Mouse (Mus musculus): ENCODE data around the gene Grip2. TPM values are rescaled to one million over a fixed set of nuclear protein-coding genes. Genes with fewer than 3 reads are reported as not detected.

The Grip2 gene
- polyA plus RNA-seq, 1 experiment from 2014 or later = 7.8 TPM

- peaks cover 0 to 4% of the 10 kb centered on the region in 2 experiments; a peak in 1 of 4 replicates for H3K4me1 ChIP-seq (ENCODE audit: control insufficient read depth in 2 of 2, insufficient read depth in 2 of 2, low read length in 2 of 2)
- H3K9me3 ChIP-seq (ENCODE audit: control insufficient read depth, low read length) = no peaks in the 10 kb centered on the region
- peak overlapping the region; percentile 36 to 45 for H3K4me3 ChIP-seq (ENCODE audit: control insufficient read depth in 1 of 2, insufficient read depth in 1 of 2, low read depth in 1 of 2, low read length in 2 of 2)
- H3K4me2 ChIP-seq (ENCODE audit: low read length) = peak overlapping the region; percentile 76
- no peaks in the 10 kb centered on the region for H3K36me3 ChIP-seq (ENCODE audit: control insufficient read depth, insufficient read depth, low read length)
- H3K9ac ChIP-seq (ENCODE audit: low read length) = no peak overlapping the region
- H3K27me3 ChIP-seq (ENCODE audit: control insufficient read depth, insufficient read depth, low read length) = peaks cover 77% of the 10 kb centered on the region
- 5% methylated on average over 68 of the region's 69 CpGs for WGBS
- ATAC-seq (ENCODE audit: insufficient number of reproducible peaks, insufficient read depth, low FRiP score, low read depth) = no peak
- no peak overlapping the region for H3K27ac ChIP-seq (replicated peaks in 1 of 2; ENCODE audit: control insufficient read depth in 1 of 2, insufficient read depth in 1 of 2, low read depth in 2 of 2, low read length in 2 of 2)
These were observed 16.6 kb upstream of the Grip2 start for GRCm38 (mm10) chr6:91843628-91844153.

- Histone ChIP-seq H3K27me3 (ENCODE audit: control insufficient read depth, insufficient read depth, low read length) (peaks cover 83% of the 10 kb centered on the region), H3K9me3 (ENCODE audit: control insufficient read depth, low read length) (no peaks in the 10 kb centered on the region), H3K4me1 (ENCODE audit: control insufficient read depth in 2 of 2, insufficient read depth in 2 of 2, low read length in 2 of 2) (peaks cover 0 to 4% of the 10 kb centered on the region in 2 experiments; a peak in 1 of 4 replicates), H3K9ac (ENCODE audit: low read length) (no peak overlapping the region), H3K4me2 (ENCODE audit: low read length) (peak overlapping the region; percentile 76), H3K4me3 (ENCODE audit: control insufficient read depth in 1 of 2, insufficient read depth in 1 of 2, low read depth in 1 of 2, low read length in 2 of 2) (peak overlapping the region; percentile 36 to 45), H3K36me3 (ENCODE audit: control insufficient read depth, insufficient read depth, low read length) (no peaks in the 10 kb centered on the region), H3K27ac (replicated peaks in 1 of 2; ENCODE audit: control insufficient read depth in 1 of 2, insufficient read depth in 1 of 2, low read depth in 2 of 2, low read length in 2 of 2) (no peak overlapping the region)
- WGBS = 3% methylated on average over 38 of the region's 46 CpGs
- ATAC-seq (ENCODE audit: insufficient number of reproducible peaks, insufficient read depth, low FRiP score, low read depth) = no peak
These were observed 16.0 kb upstream of the Grip2 start for GRCm38 (mm10) chr6:91842897-91843627.

- peaks cover 64% of the 10 kb centered on the region for H3K27me3 ChIP-seq (ENCODE audit: control insufficient read depth, insufficient read depth, low read length)
- ATAC-seq (ENCODE audit: insufficient number of reproducible peaks, insufficient read depth, low FRiP score, low read depth) = no peak
- 12% methylated on average over 23 of the region's 23 CpGs for WGBS
These were observed 12.2 kb upstream of the Grip2 start for GRCm38 (mm10) chr6:91839010-91839871.

GRCm38 (mm10) chr6:91832863-91833440, 5.9 kb upstream of the Grip2 start:
- Histone ChIP-seq H3K4me2 (ENCODE audit: low read length) (no peak overlapping the region), H3K9me3 (ENCODE audit: control insufficient read depth, low read length) (no peaks in the 10 kb centered on the region), H3K27me3 (ENCODE audit: control insufficient read depth, insufficient read depth, low read length) (peaks cover 7% of the 10 kb centered on the region; the same call in 1 of the 2 replicates), H3K27ac (replicated peaks in 1 of 2; ENCODE audit: control insufficient read depth in 1 of 2, insufficient read depth in 1 of 2, low read depth in 2 of 2, low read length in 2 of 2) (no peak overlapping the region), H3K4me1 (ENCODE audit: control insufficient read depth in 2 of 2, insufficient read depth in 2 of 2, low read length in 2 of 2) (no peaks in the 10 kb centered on the region), H3K4me3 (ENCODE audit: control insufficient read depth in 1 of 2, insufficient read depth in 1 of 2, low read depth in 1 of 2, low read length in 2 of 2) (no peak overlapping the region), H3K9ac (ENCODE audit: low read length) (no peak overlapping the region), H3K36me3 (ENCODE audit: control insufficient read depth, insufficient read depth, low read length) (no peaks in the 10 kb centered on the region)
- ATAC-seq (ENCODE audit: insufficient number of reproducible peaks, insufficient read depth, low FRiP score, low read depth) = no peak
- WGBS = 58% methylated on average over 3 of the region's 3 CpGs

More at GRCm38 (mm10) chr6:91839010-91839871, 12.2 kb upstream of the Grip2 start:
- Histone ChIP-seq H3K36me3 (ENCODE audit: control insufficient read depth, insufficient read depth, low read length) (no peaks in the 10 kb centered on the region), H3K4me1 (ENCODE audit: control insufficient read depth in 2 of 2, insufficient read depth in 2 of 2, low read length in 2 of 2) (peaks cover 0 to 4% of the 10 kb centered on the region in 2 experiments; a peak in 1 of 4 replicates), H3K4me3 (ENCODE audit: control insufficient read depth in 1 of 2, insufficient read depth in 1 of 2, low read depth in 1 of 2, low read length in 2 of 2) (no peak overlapping the region), H3K27ac (replicated peaks in 1 of 2; ENCODE audit: control insufficient read depth in 1 of 2, insufficient read depth in 1 of 2, low read depth in 2 of 2, low read length in 2 of 2) (no peak overlapping the region), H3K4me2 (ENCODE audit: low read length) (no peak overlapping the region), H3K9ac (ENCODE audit: low read length) (no peak overlapping the region), H3K9me3 (ENCODE audit: control insufficient read depth, low read length) (no peaks in the 10 kb centered on the region)

DNA sequence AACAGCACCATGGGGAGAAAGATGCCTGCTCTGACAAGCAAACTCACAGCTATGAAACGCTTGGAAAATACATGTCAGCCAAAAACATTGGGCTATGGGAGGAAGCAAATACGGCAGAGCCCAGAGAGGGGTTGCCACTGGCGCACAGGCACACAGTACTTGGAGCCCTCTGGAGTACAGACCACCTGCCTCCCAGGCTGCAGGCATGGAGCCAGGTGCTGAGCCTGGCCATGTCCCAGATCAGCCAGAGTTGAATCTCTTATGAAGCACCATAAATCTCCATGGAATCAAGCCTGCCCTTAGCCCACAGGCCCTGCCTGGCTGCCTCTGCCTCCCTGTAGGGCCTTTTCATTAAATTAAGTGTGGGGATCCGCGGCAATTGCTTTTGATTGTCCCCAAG, 876 bp upstream of the Grip2 start:
- no peak for ATAC-seq (ENCODE audit: insufficient number of reproducible peaks, insufficient read depth, low FRiP score, low read depth)
- H3K4me1 ChIP-seq (ENCODE audit: control insufficient read depth in 2 of 2, insufficient read depth in 2 of 2, low read length in 2 of 2) = no peaks in the 10 kb centered on the region; a peak in 1 of 4 replicates
- H3K9me3 ChIP-seq (ENCODE audit: control insufficient read depth, low read length) = no peaks in the 10 kb centered on the region
- H3K36me3 ChIP-seq (ENCODE audit: control insufficient read depth, insufficient read depth, low read length) = no peaks in the 10 kb centered on the region
- 0 out of 2 replicates have a peak, but pooled peaks cover 11% of the 10 kb centered on the region for H3K27me3 ChIP-seq (ENCODE audit: control insufficient read depth, insufficient read depth, low read length)
- WGBS = 87% methylated on average over 5 of the region's 5 CpGs
- H3K27ac ChIP-seq (replicated peaks in 1 of 2; ENCODE audit: control insufficient read depth in 1 of 2, insufficient read depth in 1 of 2, low read depth in 2 of 2, low read length in 2 of 2) = no peak overlapping the region
- no peak overlapping the region for H3K4me2 ChIP-seq (ENCODE audit: low read length)
- no peak overlapping the region for H3K9ac ChIP-seq (ENCODE audit: low read length)
- no peak overlapping the region for H3K4me3 ChIP-seq (ENCODE audit: control insufficient read depth in 1 of 2, insufficient read depth in 1 of 2, low read depth in 1 of 2, low read length in 2 of 2)

- H3K9ac ChIP-seq (ENCODE audit: low read length) = no peak overlapping the region
These were observed 8.8 kb downstream of the Grip2 start for GRCm38 (mm10) chr6:91818271-91818670.

DNA sequence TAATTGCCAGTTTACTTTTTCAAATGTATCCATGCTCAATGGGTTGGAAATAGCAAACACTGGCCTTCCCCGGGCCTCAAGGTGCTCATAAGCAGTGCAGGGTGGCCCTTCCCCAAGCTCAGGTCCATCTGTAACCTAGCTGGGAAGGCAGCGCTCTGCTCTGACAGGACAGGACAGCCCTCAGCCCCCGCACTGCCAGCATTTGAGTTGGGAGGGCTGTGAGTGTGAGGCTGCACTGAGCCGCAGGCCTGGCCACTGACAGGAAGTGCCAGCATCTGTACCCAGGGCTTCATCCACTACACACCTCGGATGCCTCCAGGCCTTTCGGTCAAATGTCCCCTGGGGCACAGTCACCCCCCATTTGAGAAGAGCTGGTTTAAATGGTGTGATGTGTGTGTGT, 11.1 kb downstream of the Grip2 start:
- Histone ChIP-seq H3K9me3 (ENCODE audit: control insufficient read depth, low read length) (peaks cover 1% of the 10 kb centered on the region), H3K36me3 (ENCODE audit: control insufficient read depth, insufficient read depth, low read length) (no peaks in the 10 kb centered on the region), H3K4me2 (ENCODE audit: low read length) (no peak overlapping the region), H3K4me3 (ENCODE audit: control insufficient read depth in 1 of 2, insufficient read depth in 1 of 2, low read depth in 1 of 2, low read length in 2 of 2) (no peak overlapping the region), H3K9ac (ENCODE audit: low read length) (no peak overlapping the region), H3K4me1 (ENCODE audit: control insufficient read depth in 2 of 2, insufficient read depth in 2 of 2, low read length in 2 of 2) (no peaks in the 10 kb centered on the region), H3K27ac (replicated peaks in 1 of 2; ENCODE audit: control insufficient read depth in 1 of 2, insufficient read depth in 1 of 2, low read depth in 2 of 2, low read length in 2 of 2) (no peak overlapping the region), H3K27me3 (ENCODE audit: control insufficient read depth, insufficient read depth, low read length) (no peaks in the 10 kb centered on the region)
- 81% methylated on average over 6 of the region's 6 CpGs for WGBS
- no peak for ATAC-seq (ENCODE audit: insufficient number of reproducible peaks, insufficient read depth, low FRiP score, low read depth)

More at GRCm38 (mm10) chr6:91818271-91818670, 8.8 kb downstream of the Grip2 start:
- Histone ChIP-seq H3K4me2 (ENCODE audit: low read length) (no peak overlapping the region), H3K36me3 (ENCODE audit: control insufficient read depth, insufficient read depth, low read length) (no peaks in the 10 kb centered on the region), H3K27ac (replicated peaks in 1 of 2; ENCODE audit: control insufficient read depth in 1 of 2, insufficient read depth in 1 of 2, low read depth in 2 of 2, low read length in 2 of 2) (no peak overlapping the region), H3K27me3 (ENCODE audit: control insufficient read depth, insufficient read depth, low read length) (no peaks in the 10 kb centered on the region), H3K4me3 (ENCODE audit: control insufficient read depth in 1 of 2, insufficient read depth in 1 of 2, low read depth in 1 of 2, low read length in 2 of 2) (no peak overlapping the region), H3K9me3 (ENCODE audit: control insufficient read depth, low read length) (peaks cover 4% of the 10 kb centered on the region), H3K4me1 (ENCODE audit: control insufficient read depth in 2 of 2, insufficient read depth in 2 of 2, low read length in 2 of 2) (no peaks in the 10 kb centered on the region)
- no peak for ATAC-seq (ENCODE audit: insufficient number of reproducible peaks, insufficient read depth, low FRiP score, low read depth)
- 78% methylated on average over 8 of the region's 8 CpGs for WGBS
